Mouse (Mus musculus): ENCODE measurements around the gene Shkbp1.

DNA sequence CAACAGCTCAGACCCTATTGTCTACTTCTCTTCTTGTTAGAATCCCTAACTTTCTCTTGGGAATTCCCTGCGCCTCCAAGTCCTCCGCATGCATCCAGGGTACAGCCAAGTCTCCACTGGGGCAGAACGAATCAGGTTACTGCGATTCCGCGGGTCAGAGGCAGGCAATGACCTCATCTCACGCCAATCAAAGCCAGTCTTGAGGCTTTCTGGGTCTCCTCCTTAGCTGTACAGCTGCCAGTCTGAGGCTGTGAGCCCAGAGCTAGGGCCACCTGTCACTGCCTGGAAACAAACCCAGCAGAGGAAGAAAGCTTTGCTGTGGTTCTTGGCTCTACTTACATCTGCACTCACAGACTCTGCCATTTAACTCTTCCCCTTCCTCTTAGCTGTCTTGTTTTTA, 39.9 kb downstream of the Shkbp1 start:
- TF ChIP-seq EP300 (IDR thresholded peaks at IDR 0.05; ENCODE audit: low read depth) (no peak), CTCF (IDR thresholded peaks at IDR 0.05; ENCODE audit: low read depth) (no peak)
